Mouse (Mus musculus): ENCODE measurements around the gene Ccdc78.

- no peak for TF ChIP-seq CTCF (IDR thresholded peaks at IDR 0.05; ENCODE audit: low read depth, low read length)
- TF ChIP-seq POLR2A (IDR thresholded peaks at IDR 0.05; ENCODE audit: extremely low read depth, insufficient read depth, low read length), result no peak
Observed at GRCm38 (mm10) chr17:25827546-25828222, 41.3 kb downstream of the Ccdc78 start.

Measured in liver, adult 2 months (tissue).